Mouse (Mus musculus): ENCODE measurements around the gene Acvr1c. TPM values are rescaled to one million over a fixed set of nuclear protein-coding genes. Genes with fewer than 3 reads are reported as not detected.

The Acvr1c gene
- polyA plus RNA-seq, 1 experiment: not detected

DNA sequence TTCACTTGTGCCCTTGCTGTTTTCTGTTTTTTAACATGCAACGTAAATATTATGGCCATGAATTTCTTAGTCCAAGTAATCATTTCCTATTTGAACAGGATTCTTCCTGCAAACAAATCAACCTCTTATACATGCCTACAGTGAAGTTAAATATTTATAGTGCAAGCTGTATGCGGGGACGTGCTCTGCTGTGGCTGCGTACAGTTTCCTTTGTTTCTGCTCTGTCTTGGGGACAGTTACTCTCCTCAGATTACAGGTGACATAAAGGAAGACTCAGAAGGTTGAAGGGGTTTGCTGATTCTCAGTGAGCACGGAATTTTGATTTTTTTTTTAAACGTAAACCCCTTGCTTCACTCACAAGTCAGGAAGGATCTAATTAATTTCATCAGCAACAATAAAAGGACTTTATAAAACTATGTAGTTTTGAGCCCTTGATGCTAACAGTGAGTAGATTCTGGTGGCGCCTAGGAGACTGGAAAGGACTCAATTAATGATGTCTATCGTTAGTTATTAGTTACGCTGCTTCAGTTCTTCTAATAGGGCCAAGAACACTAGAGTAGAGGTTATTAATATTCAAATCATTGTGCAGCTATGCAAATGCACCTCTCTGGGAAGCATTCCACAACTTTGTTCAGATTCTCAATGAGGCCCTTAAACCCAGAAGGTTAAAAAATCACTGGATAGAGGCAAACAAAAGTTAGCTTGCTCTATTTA, 19.9 kb upstream of the Acvr1c start:
- Histone ChIP-seq H3K9me3 (replicated peaks; ENCODE audit: control insufficient read depth, insufficient read depth, low read length, poor library complexity, severe bottlenecking) (no peaks in the 10 kb centered on the region), H3K36me3 (ENCODE audit: control insufficient read depth, insufficient read depth, low read length, poor library complexity, severe bottlenecking) (no peaks in the 10 kb centered on the region), H3K4me3 (ENCODE audit: low read depth, low read length) (no peak overlapping the region), H3K27ac (ENCODE audit: insufficient read depth, low read length) (no peak overlapping the region), H3K4me1 (ENCODE audit: control insufficient read depth, insufficient read depth, low read length) (no peaks in the 10 kb centered on the region), H3K27me3 (ENCODE audit: control insufficient read depth, insufficient read depth, low read length, poor library complexity, severe bottlenecking) (no peaks in the 10 kb centered on the region), H3K9ac (ENCODE audit: low read depth, poor library complexity, severe bottlenecking) (no peak overlapping the region)
- TF ChIP-seq EP300 (IDR thresholded peaks at IDR 0.05; ENCODE audit: insufficient read depth, low read depth, low read length) (no peak), POLR2A (IDR thresholded peaks at IDR 0.05; ENCODE audit: insufficient read depth, low read length) (no peak), CTCF (IDR thresholded peaks at IDR 0.05; ENCODE audit: low read depth, low read length) (no peak)

DNA sequence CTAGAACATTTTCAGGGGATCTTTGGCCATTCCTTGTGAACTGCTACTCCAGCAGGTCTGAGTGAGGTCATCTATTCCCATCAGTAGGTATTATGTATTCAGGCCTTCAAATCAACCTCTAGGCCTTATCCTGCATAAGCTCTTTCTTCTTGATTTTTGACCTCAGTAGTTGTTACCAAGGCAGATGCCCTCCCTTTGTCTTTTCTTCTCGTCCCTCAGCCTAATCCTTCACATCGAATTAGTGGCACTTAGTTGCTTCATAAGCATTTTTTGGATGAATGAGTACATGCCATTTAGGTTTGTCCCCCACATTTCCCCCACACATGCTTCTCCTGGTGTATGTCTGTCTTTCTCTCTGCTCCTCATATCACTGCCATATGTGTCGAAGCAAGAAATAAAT, 8.5 kb upstream of the Acvr1c start:
- Histone ChIP-seq H3K36me3 (ENCODE audit: control insufficient read depth, insufficient read depth, low read length, poor library complexity, severe bottlenecking) (no peaks in the 10 kb centered on the region), H3K4me1 (ENCODE audit: control insufficient read depth, insufficient read depth, low read length) (no peaks in the 10 kb centered on the region), H3K9ac (ENCODE audit: low read depth, poor library complexity, severe bottlenecking) (no peak overlapping the region), H3K4me3 (ENCODE audit: low read depth, low read length) (no peak overlapping the region), H3K27me3 (ENCODE audit: control insufficient read depth, insufficient read depth, low read length, poor library complexity, severe bottlenecking) (no peaks in the 10 kb centered on the region), H3K9me3 (replicated peaks; ENCODE audit: control insufficient read depth, insufficient read depth, low read length, poor library complexity, severe bottlenecking) (no peaks in the 10 kb centered on the region), H3K27ac (ENCODE audit: insufficient read depth, low read length) (no peak overlapping the region)
- TF ChIP-seq POLR2A (IDR thresholded peaks at IDR 0.05; ENCODE audit: insufficient read depth, low read length) (no peak), CTCF (IDR thresholded peaks at IDR 0.05; ENCODE audit: low read depth, low read length) (no peak), EP300 (IDR thresholded peaks at IDR 0.05; ENCODE audit: insufficient read depth, low read depth, low read length) (no peak)

DNA sequence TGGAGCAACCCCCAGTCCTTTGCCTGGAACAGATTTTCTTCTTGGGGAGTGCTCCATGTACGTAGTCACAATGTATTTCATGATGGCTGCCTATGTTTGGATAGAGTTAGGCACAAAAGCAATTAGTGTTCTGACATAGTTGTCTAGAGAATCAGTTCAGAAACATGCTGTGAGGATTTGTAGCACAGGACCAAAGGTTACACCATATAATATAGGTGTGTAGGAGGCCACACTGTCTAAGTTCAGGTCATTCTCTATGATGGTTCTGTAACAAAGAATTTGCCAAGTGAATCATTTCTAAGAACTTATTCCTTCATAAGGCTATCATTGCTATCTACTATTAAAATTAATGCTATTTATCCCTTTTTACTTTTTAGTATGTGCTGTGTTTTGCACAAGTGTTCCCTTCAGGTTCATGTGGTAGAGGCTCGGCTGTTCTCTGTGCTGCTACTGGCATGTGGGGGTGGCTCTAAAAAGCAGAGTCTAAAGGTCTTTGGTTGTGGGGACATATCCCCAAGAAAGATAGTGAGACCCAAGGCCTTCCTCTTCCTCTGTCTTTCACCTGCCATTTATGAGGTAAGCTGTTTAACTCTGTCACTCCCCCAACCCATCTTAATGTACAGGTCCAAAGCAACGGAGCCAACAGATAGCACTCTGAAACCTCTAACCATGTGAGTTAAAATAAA, 3.8 kb upstream of the Acvr1c start:
- H3K27ac ChIP-seq (ENCODE audit: insufficient read depth, low read length): no peak overlapping the region
- H3K4me3 ChIP-seq (ENCODE audit: low read depth, low read length): no peak overlapping the region
- no peak overlapping the region for H3K9ac ChIP-seq (ENCODE audit: low read depth, poor library complexity, severe bottlenecking)
- TF ChIP-seq EP300 (IDR thresholded peaks at IDR 0.05; ENCODE audit: insufficient read depth, low read depth, low read length): no peak
- peaks cover 9% of the 10 kb centered on the region for H3K27me3 ChIP-seq (ENCODE audit: control insufficient read depth, insufficient read depth, low read length, poor library complexity, severe bottlenecking)
- no peaks in the 10 kb centered on the region for H3K9me3 ChIP-seq (replicated peaks; ENCODE audit: control insufficient read depth, insufficient read depth, low read length, poor library complexity, severe bottlenecking)
- H3K4me1 ChIP-seq (ENCODE audit: control insufficient read depth, insufficient read depth, low read length): no peaks in the 10 kb centered on the region
- no peaks in the 10 kb centered on the region for H3K36me3 ChIP-seq (ENCODE audit: control insufficient read depth, insufficient read depth, low read length, poor library complexity, severe bottlenecking)

DNA sequence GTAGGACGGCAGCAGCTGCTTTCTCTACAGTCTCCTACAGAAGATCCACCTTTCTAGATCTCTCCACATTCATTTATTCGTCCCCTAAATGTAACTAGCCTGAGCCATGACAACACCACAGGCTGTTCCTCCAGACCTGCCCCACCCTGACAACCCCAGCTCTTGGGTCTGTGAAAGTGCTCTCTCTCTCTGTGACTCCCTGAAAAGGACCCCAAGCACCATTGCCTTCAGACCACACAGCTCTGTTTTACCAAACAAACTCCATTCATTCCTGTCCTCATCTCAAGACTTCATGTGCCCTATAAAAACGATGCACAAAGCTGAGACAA, 401 bp upstream of the Acvr1c start:
- H3K4me3 ChIP-seq (ENCODE audit: low read depth, low read length): no peak overlapping the region
- no peaks in the 10 kb centered on the region for H3K9me3 ChIP-seq (replicated peaks; ENCODE audit: control insufficient read depth, insufficient read depth, low read length, poor library complexity, severe bottlenecking)
- peaks cover 11% of the 10 kb centered on the region for H3K27me3 ChIP-seq (ENCODE audit: control insufficient read depth, insufficient read depth, low read length, poor library complexity, severe bottlenecking)
- no peak overlapping the region for H3K9ac ChIP-seq (ENCODE audit: low read depth, poor library complexity, severe bottlenecking)
- H3K4me1 ChIP-seq (ENCODE audit: control insufficient read depth, insufficient read depth, low read length): no peaks in the 10 kb centered on the region
- no peaks in the 10 kb centered on the region for H3K36me3 ChIP-seq (ENCODE audit: control insufficient read depth, insufficient read depth, low read length, poor library complexity, severe bottlenecking)
- no peak overlapping the region for H3K27ac ChIP-seq (ENCODE audit: insufficient read depth, low read length)
- no peak for TF ChIP-seq POLR2A (IDR thresholded peaks at IDR 0.05; ENCODE audit: insufficient read depth, low read length)
- no peak for TF ChIP-seq EP300 (IDR thresholded peaks at IDR 0.05; ENCODE audit: insufficient read depth, low read depth, low read length)
- no peak for TF ChIP-seq CTCF (IDR thresholded peaks at IDR 0.05; ENCODE audit: low read depth, low read length)

DNA sequence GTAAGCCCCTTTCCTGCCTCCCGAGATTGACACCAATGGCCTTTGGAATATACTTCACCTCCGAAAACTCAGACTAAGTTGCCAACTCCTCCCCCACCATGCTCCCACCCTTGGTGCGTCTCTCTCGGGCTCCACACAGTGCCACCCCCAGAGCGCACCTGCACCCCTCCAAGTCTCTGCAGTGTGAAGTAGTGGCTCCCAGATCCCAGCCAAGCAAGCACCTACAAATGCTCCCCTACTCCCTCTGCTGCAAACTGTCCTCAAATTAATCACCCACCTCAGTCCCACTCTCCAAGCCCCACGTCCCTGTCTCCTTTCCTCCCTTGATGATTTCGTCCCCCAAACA, 654 bp downstream of the Acvr1c start:
- 0 out of 2 replicates have a peak, but pooled peaks cover 2% of the 10 kb centered on the region for H3K9me3 ChIP-seq (replicated peaks; ENCODE audit: control insufficient read depth, insufficient read depth, low read length, poor library complexity, severe bottlenecking)
- no peaks in the 10 kb centered on the region for H3K36me3 ChIP-seq (ENCODE audit: control insufficient read depth, insufficient read depth, low read length, poor library complexity, severe bottlenecking)
- peak overlapping the region; percentile 44 for H3K4me3 ChIP-seq (ENCODE audit: low read depth, low read length)
- no peak for TF ChIP-seq POLR2A (IDR thresholded peaks at IDR 0.05; ENCODE audit: insufficient read depth, low read length)
- no peak for TF ChIP-seq EP300 (IDR thresholded peaks at IDR 0.05; ENCODE audit: insufficient read depth, low read depth, low read length)
- TF ChIP-seq CTCF (IDR thresholded peaks at IDR 0.05; ENCODE audit: low read depth, low read length): no peak
- H3K27ac ChIP-seq (ENCODE audit: insufficient read depth, low read length): no peak overlapping the region
- no peaks in the 10 kb centered on the region for H3K4me1 ChIP-seq (ENCODE audit: control insufficient read depth, insufficient read depth, low read length)
- peaks cover 11% of the 10 kb centered on the region for H3K27me3 ChIP-seq (ENCODE audit: control insufficient read depth, insufficient read depth, low read length, poor library complexity, severe bottlenecking)
- 0 out of 2 replicates have a peak overlapping the region, but pooled peaks have one; percentile 5 for H3K9ac ChIP-seq (ENCODE audit: low read depth, poor library complexity, severe bottlenecking)

DNA sequence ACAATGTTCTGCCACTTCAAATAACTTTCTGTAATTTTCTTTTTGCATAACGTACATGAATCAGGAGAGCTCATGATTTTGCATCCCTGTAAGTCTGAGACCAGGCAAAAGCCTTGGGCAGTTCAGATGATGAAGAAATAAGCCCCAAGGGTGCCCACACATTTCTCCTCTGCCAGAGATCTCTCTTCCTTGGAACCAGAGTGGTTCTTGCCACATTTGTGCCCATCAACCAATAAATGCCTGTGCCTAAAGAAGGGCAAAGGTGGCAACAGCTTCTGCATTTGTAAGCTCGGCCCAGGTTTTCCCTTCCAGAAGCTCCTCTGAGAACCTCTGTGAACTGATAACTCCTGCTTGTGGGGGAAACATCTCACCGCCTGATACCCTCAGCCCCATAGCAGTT, 3.3 kb downstream of the Acvr1c start:
- TF ChIP-seq POLR2A (IDR thresholded peaks at IDR 0.05; ENCODE audit: insufficient read depth, low read length): no peak
- no peak for TF ChIP-seq EP300 (IDR thresholded peaks at IDR 0.05; ENCODE audit: insufficient read depth, low read depth, low read length)
- no peak for TF ChIP-seq CTCF (IDR thresholded peaks at IDR 0.05; ENCODE audit: low read depth, low read length)

More for the DNA sequence above, 3.3 kb downstream of the Acvr1c start:
- 0 out of 2 replicates have a peak, but pooled peaks cover 2% of the 10 kb centered on the region for H3K9me3 ChIP-seq (replicated peaks; ENCODE audit: control insufficient read depth, insufficient read depth, low read length, poor library complexity, severe bottlenecking)
- no peaks in the 10 kb centered on the region for H3K4me1 ChIP-seq (ENCODE audit: control insufficient read depth, insufficient read depth, low read length)
- no peak overlapping the region for H3K4me3 ChIP-seq (ENCODE audit: low read depth, low read length)
- no peak overlapping the region for H3K27ac ChIP-seq (ENCODE audit: insufficient read depth, low read length)
- H3K27me3 ChIP-seq (ENCODE audit: control insufficient read depth, insufficient read depth, low read length, poor library complexity, severe bottlenecking): peaks cover 11% of the 10 kb centered on the region
- no peak overlapping the region for H3K9ac ChIP-seq (ENCODE audit: low read depth, poor library complexity, severe bottlenecking)
- H3K36me3 ChIP-seq (ENCODE audit: control insufficient read depth, insufficient read depth, low read length, poor library complexity, severe bottlenecking): no peaks in the 10 kb centered on the region

Measured in ES-Bruce4 (cell line).